Mouse (Mus musculus) CH12.LX (cell line): Measurements from ENCODE around the gene Gm11562.

Source experiments
- BHLHE40 ChIP-seq: IDR thresholded peaks from 2 replicates; pipeline ENCODE4 v1.6.1; 2011; ENCODE audit warnings: mild to moderate bottlenecking, low read depth, low read length, improper control_type of control experiment
- CTCF ChIP-seq, 2 experiments: IDR thresholded peaks in 1 of 2; conservative IDR thresholded peaks in 1 of 2; 2 replicates each; pipeline ENCODE4 v1.5.1; 2011 to 2012; ENCODE audit warnings: low read depth in 2 of 2, low read length in 2 of 2, improper control_type of control experiment in 1 of 2, inconsistent platforms in 1 of 2, mild to moderate bottlenecking in 1 of 2, moderate library complexity in 1 of 2
- ELF1 ChIP-seq: IDR thresholded peaks from 2 replicates; pipeline ENCODE4 v1.6.1; 2014; ENCODE audit warnings: low read depth, mild to moderate bottlenecking, inconsistent platforms, low read length, improper control_type of control experiment
- MAFK ChIP-seq: IDR thresholded peaks from 2 replicates; pipeline ENCODE4 v1.6.1; 2011; ENCODE audit warnings: low read length, improper control_type of control experiment; ENCODE audit not compliant: insufficient replicate concordance
- POLR2AphosphoS2 ChIP-seq: IDR thresholded peaks from 2 replicates; pipeline ENCODE4 v1.6.1; 2011; ENCODE audit warnings: low read depth, low read length, improper control_type of control experiment
- RCOR1 ChIP-seq: conservative IDR thresholded peaks from 2 replicates; pipeline ENCODE4 v1.6.1; 2012; ENCODE audit warnings: low read depth, mild to moderate bottlenecking, inconsistent platforms, low read length, improper control_type of control experiment
- ZMIZ1 ChIP-seq: IDR thresholded peaks from 2 replicates; pipeline ENCODE4 v1.6.1; 2012; ENCODE audit warnings: low read depth, mild to moderate bottlenecking, inconsistent platforms, low read length, improper control_type of control experiment
- ZNF384 ChIP-seq: IDR thresholded peaks from 2 replicates; pipeline ENCODE4 v1.6.1; 2012; ENCODE audit warnings: low read depth, low read length, improper control_type of control experiment, inconsistent platforms

GRCm38 (mm10) chr11:99644351-99644750, 24.1 kb upstream of the Gm11562 start:
- no peak for TF ChIP-seq ZNF384
- no peak for TF ChIP-seq ZMIZ1
- TF ChIP-seq CTCF (conservative IDR thresholded peaks at IDR 0.05 in 1 of 2, IDR thresholded peaks at IDR 0.05 in 1 of 2; ENCODE audit: low read depth in 2 of 2, low read length in 2 of 2), result no peak
- no peak for TF ChIP-seq POLR2AphosphoS2
- TF ChIP-seq BHLHE40, result no peak
- no peak for TF ChIP-seq ELF1
- no peak for TF ChIP-seq MAFK
- TF ChIP-seq RCOR1, result no peak
